Mouse (Mus musculus): ENCODE measurements around the gene Vps25.

DNA sequence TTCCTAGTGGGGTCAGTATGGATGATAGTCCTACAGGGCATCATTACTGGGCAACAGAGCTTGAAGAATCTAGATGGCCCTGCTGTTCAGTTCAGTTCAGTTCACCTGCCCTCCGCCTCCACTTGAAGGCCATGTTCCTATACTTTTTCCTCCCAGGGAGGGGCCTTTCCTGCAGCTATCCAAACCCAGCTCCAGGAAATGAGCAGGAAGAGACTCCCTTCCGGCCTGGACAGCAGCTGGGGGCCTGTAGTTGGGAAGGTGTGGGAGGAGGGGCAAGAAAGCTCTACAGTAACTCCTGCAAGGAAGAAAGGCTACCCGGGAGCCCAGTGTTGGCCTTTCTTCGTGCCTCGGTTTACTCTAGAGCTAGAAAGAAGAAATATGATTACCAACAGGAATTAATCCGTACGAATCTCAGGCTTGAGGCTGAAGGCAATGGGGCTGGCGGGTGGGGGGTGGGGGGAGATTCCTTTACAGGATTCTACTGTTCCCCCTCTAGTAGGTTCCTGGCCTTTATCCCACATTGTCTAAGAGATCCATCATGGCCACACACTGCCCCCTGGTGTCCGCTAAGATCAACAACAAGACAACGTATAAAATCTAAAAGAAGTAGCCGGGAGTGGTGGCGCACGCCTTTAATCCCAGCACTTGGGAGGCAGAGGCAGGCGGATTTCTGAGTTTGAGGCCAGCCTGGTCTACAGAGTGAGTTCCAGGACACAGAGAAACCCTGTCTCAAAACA is 5.1 kb upstream of the Vps25 start:
- no peak for TF ChIP-seq EP300 (IDR thresholded peaks at IDR 0.05; ENCODE audit: low read depth)
- peak; percentile 78 for TF ChIP-seq CTCF (IDR thresholded peaks at IDR 0.05; ENCODE audit: low read depth)
